Mouse (Mus musculus): Measurements from ENCODE around the gene Aars2.

The Aars2 gene

DNA sequence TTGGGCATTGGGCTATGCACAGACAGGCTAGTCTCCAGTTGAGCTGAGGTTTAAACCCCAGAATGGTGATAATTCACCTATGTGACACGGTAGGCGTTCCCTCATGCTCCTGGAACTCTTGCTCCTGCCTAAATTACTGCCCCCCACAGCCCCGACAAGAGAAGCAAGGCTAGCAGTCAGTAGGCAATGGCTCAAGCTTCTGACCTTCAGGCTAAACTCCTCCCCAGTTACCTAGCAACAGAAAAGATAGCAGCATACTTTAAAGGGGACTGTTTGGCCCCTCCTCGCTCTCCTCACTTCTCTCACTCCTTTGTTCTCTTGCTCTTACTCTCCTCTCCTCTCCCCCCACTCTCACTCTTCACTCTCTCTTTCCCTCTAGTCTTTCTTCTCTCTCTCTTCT lies 5.7 kb upstream of the Aars2 start:
- in situ Hi-C loops (cut with MboI), result no loop called here

DNA sequence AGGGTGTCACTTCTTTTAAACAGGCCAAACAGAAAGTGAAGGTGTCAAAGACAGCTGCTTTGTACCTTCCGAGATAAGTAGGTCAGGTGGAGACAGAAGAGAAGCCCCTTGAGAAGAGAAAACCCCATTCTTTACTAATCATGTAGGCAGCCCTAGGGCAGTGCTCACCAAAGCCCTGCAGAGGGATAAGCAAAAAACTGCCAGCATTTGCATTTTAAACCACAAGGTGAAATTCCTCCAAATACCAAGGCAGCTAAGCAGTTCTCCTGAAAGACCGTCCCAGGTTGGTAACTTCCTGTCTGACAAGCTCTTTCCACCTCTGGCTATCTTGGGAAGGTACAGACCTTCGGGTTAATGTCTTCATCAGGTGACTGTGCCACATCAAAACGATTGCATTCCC lies 4.3 kb upstream of the Aars2 start:
- in situ Hi-C loops (cut with MboI), result no loop called here

DNA sequence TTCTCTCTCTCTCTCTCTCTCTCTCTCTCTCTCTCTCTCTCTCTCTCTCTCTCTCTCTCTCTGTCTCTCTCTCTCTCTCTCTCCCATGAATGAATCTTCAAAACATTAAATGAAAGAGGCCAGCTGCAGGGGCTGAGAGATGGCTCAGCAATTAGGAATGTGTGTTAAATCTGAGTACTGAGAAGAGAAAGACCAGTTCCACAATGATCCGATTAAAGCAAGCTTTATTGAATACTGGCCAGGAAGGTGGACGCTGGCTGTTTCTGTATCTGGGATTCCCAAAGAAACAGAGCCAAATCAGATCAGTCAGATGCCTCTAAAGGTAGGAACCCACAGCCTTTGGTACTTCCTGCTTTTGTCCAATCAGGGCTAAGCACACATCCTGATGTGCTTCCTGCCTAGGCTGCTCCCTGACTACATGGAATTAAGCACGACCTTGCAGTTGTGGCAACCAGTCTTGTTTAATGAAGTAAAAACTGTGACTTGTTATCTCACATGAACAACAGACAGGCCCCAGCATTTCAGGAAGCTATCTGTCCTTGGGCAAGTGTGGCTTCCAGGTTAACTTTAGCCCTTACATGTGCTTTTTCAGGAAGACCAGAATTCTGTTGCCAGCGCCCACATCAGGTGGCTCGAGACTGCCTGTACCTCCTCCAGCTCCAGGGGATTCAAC lies 3.2 kb upstream of the Aars2 start:
- in situ Hi-C loops (cut with MboI), result no loop called here

DNA sequence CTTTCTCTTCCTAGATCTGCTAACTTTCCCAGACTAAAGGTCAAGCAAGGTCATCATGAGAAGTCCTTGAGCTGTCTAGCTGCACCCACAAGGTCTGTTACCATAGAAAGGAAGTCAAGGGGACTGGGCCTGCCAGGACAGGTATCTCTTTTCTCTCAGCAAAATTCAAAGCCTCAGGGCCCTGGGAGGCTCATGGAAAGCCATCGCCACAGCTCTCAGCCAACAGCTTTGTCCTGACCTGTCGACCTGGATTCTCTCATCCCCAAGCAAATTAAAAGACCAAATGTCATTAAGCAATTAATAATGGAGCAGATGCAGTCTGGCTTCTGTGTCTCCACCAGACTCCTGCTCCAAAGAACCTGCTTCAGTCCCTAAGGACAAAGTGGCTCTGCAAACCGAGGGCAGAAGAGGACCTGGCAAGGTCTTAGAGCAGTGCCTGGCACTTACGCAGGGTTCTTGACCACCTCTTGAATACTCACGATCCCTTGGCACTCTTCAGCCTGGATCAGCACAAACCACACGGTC lies 638 bp upstream of the Aars2 start:
- in situ Hi-C loops (cut with MboI), result no loop called here

DNA sequence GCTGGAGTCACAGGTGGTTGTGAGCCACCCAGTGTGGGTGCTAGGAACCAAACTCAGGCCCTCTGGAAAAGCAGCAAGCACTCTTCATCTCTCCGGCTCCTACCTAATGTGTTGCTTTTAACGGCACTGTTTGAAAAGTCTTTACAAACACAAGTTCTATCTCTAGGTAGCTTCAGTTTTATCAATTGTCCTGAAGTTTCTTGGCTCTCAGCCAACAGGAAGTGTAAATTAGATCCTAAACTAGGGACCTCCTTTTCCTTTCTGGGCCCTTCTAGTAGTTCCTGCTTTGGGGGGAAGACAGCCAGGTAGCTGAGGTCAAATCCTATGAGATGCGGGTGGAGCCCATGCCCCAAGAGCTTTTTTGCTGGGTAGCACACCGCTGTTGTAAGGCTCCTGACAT lies 4.2 kb downstream of the Aars2 start:
- in situ Hi-C loops (cut with MboI), result no loop called here

DNA sequence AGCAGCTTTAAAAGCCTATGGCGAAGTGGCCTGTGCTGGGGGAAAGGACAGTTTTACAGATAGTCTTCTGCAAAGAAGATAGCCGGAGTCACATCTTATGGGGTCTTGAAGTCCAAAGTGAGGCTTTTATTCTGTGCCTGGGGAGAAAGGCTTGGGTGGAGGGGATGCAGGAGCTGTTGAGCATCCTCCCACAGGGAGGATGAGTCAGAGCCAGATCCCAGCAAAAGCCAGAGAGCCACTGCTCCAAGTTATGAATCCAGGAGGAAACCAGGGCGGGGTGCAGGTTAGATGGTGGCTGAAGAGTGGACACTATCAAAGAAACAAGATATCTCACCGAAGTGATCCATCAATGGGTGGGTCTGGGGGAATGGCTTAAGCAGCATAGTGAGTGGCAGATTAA lies 5.1 kb downstream of the Aars2 start:
- in situ Hi-C loops (cut with MboI), result no loop called here

DNA sequence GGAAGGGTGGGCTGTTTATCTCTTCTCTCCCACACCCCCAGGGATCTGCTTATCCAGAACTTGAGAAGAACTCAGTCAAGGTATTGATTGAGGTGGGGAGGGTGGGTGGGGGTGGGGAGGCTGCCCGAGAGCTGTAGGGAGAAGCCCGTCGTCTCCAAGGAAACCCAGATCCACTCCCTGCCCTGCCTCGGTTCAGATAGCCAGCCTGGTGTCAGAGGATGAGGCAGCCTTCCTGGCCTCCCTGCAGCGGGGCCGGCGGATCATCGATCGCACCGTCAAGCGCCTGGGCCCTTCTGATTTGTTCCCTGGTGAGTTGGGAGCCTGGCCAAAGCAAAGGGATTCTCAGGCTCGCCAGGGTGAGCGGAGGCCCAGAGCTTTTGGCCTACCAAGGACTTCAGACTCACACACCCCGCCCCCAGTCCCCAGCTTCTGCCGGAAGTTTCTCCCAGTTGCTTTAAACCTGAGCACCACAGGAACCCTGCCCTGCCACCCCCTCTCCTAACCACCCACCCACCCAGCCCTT lies 8.6 kb downstream of the Aars2 start:
- in situ Hi-C loops (cut with MboI), result loop anchor here (5.0 kb wide), 1 partner anchor 37 kb away; no protein-coding TSS in a partner anchor

DNA sequence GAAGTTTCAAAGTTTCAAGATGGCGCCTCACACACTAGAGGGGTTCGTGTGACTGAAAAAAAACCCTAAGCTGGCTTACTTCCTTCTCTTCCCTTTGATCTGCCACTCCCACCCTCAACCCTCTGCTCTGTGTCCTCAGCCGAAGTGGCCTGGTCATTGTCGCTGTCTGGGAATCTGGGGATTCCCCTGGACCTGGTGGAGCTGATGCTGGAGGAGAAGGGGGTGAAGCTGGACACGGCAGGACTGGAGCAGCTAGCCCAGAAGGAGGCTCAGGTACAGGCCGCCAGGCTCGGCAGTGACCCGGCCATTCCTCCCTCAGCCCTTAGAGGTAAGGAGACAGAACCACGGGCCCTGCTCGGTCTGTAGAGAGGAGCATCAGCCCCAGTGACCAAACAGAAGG lies 9.2 kb downstream of the Aars2 start:
- in situ Hi-C loops (cut with MboI), result loop anchor here (5.0 kb wide), 1 partner anchor 36 kb away; no protein-coding TSS in a partner anchor

DNA sequence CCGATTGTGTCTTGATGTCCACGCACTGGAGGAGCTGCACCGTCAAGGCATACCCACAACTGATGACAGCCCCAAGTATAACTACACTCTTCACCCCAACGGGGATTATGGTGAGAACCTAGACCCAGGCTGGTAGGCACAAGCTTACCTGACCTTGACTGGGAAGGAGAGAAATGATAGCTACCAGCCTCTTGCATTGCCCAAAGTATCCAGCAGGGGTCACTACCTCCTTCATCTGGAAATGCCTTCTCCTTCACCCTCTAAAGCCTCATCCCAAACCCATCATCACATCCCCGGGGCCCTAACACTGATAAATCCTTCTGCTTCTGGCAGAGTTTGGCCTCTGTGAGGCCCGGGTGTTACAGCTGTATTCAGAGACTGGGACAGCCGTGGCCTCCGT lies 9.8 kb downstream of the Aars2 start:
- in situ Hi-C loops (cut with MboI), result loop anchor here (5.0 kb wide), 1 partner anchor 36 kb away; no protein-coding TSS in a partner anchor

DNA sequence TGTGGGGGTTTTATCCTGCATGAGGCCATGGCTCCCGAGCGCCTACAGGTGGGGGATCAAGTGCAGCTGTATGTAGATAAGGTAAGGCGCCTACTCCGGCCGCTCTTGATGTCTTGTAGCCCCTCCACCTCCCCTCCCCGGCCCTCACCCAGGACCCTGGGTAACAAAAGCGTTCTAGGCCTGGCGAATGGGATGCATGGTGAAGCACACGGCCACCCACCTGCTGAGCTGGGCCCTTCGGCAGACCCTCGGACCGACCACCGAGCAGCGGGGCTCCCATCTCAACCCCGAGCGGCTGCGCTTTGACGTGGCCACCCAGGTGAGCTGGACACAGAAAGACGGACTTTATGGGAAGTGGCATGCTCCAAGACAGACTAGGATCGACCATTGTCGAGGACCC lies 10.5 kb downstream of the Aars2 start:
- in situ Hi-C loops (cut with MboI), result loop anchor here (5.0 kb wide), 1 partner anchor 35 kb away; no protein-coding TSS in a partner anchor

DNA sequence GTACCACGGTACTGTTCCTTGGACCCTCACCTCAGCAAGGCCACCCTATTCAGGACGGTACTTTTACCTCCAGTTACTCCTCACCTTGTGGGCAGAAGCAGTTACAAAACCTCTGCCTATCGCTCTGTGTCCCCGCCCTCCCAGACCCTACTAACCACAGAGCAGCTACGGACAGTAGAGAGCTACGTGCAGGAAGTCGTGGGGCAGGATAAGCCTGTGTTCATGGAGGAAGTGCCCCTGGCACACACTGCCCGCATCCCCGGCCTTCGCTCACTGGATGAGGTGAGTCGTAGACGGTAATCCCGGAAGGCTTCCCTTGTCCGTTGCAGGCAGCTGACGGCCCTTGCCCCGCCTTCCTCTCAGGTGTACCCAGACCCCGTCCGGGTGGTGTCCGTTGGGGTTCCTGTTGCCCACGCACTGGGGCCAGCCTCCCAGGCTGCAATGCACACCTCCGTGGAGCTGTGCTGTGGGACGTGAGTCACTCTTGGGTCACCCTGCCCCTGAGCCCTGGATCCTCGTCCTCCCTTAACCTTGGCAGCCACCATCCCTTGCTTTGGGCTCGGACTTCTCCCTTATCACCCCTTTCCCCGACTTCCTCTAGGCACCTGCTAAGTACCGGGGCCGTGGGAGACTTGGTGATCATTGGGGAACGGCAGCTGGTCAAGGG lies 11.0 kb downstream of the Aars2 start:
- in situ Hi-C loops (cut with MboI), result loop anchor here (5.0 kb wide), 1 partner anchor 35 kb away; no protein-coding TSS in a partner anchor

DNA sequence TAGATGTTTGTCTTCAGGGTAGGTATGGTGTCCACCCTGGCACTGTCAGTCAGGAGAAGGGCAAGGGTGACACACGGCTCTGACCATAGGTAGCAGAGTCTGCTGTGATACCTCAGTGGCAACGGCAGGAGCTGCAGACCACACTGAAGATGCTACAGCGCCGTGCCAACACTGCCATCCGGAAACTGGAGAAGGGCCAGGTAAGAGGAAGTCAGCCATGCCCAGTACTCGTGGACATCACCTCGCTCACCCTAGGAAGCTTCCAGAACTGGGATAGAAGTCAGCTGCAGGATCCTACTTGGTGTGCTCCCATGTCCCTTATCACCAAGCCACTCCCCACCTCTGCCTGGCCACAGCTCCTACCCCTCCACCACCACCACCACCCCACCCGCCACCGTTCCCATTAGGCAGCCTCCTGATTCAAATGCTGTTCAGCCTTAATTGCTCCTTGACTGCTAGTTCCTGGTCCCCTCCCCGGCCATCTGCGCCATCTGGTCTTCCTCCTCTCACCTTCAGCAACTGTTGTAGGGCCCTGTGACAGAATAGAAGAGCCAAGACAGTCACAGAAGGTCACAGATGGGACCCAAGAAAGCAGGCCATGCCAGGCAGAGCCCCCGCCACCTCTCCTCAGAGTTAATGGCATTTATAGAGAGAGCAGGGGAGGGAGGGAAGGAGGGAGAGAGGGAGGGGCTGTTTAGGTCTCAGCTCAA lies 12.3 kb downstream of the Aars2 start:
- in situ Hi-C loops (cut with MboI), result loop anchor here (5.0 kb wide), 1 partner anchor 33 kb away; no protein-coding TSS in a partner anchor

DNA sequence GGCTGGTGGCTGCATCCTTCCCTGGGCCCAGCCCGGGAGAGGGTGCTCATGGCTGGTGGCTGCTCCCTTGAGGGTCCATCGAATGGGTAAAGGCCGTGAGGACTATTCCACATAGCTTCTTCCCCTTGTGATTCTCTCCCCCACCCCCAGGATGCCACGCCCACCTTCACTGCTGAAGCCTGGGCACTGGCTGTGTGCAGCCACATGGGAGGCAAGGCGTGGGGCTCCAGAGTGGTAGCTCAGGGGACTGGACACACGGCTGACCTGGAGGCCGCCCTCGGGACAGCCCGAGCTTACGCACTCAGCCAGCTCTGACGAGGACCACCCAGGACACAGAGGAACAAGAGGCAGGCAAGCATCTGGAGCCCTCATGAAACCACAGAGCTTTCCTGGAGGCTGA lies 13.5 kb downstream of the Aars2 start:
- in situ Hi-C loops (cut with MboI), result no loop called here

DNA sequence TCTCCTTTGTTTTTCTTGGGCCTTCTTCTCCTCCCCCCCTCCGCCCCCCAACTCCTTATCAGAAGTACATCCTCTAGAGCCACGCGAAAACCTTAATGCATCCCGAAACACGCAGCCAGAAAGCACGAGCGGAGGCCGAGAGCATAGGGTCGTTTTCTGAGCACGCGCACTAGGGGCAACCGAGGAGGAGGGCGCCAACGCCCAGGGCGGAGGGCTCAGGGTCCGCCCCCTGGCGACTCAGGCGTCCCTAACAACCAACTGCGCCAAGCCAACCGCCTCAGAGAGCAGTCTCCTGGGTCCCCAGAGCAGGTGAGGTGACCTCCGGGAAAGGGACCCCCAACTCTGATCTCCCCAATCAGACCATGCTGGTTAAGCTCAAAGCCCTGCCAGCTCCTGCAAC lies 16.6 kb downstream of the Aars2 start, which contains the start of gene Tcte1:
TSS of gene Tcte1 (plus strand) at position 172 of the 400 bp plus-strand sequence.
- in situ Hi-C loops (cut with MboI), result no loop called here

DNA sequence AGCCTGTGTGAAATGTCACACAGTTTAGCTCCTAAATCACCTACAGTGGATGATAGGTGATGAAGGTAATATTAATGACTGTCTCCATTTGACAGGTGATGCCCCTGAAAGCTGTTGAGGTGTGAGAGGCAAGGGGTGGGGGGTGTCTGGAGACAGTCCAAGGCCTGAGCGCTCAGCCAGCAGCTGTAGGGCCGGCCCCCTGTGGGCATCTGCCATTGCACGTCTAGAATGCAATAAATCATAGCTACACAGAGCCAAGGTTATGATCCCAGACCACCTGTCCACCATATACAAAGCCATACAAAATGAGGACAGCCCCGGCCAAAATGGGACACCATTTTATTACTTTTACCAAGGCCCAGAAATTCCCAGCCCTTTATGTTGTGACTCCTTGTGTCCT lies 18.3 kb downstream of the Aars2 start:
- in situ Hi-C loops (cut with MboI), result no loop called here

DNA sequence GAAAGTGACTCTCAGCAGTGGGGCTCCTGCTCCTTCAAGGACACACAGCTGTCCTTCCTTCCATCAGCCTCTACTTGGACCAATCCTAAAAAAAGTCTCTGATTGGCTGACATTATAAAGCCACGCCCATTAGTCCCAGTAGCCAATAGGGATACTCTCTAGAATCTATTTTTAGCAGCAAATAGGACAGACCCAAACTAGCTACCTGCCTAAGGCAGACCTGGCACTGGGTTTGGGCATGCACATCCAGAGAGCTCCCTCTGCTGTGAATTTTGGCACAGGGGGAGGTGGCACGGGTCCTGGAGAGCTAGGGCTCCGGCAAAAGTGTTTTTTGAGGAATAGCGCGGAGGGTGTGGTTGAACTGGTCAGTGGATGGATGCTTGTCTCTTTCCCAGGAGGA lies 19.9 kb downstream of the Aars2 start:
- in situ Hi-C loops (cut with MboI), result no loop called here

DNA sequence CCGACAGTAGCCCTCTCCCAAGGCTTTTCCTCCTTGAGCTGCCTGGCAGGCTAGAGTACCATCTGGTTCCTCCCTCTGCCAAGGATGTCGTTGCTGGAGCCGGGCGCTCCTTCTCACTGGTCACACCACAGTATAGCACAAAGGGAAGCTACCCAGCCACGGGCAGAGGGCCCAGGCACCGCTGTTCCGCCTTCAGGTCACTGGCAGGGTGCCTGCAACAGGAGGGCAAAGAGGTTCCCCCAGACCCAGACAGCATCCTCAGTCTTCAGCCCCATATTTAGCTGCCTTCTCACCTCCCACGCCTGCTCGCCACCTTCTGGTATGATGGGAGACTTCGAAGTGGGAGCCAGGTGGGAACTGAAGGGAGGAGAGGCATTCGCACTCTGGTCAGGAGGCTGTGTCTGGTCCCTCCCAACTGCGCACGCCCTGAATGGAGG lies 23.7 kb downstream of the Aars2 start:
- in situ Hi-C loops (cut with MboI), result no loop called here

DNA sequence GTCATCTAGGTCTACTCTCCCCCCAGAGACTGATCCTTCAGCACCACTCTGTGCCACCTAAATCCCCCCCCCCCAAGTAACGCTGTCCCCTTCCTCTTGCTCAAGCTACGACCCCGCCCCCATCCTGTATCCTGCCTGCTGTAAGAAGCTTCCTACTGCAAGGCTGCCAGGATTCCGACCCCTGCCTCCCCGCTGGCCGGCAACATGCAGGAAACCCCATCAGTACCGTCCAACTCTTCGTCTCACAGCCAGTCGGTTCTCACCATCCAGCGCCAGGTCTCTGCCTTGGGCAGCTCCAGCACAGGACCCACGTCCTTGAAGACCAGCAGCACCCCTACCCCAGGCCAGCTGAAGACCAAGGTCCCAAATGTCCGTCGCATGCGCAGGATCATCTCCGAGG lies 26.3 kb downstream of the Aars2 start:
- in situ Hi-C loops (cut with MboI), result no loop called here

DNA sequence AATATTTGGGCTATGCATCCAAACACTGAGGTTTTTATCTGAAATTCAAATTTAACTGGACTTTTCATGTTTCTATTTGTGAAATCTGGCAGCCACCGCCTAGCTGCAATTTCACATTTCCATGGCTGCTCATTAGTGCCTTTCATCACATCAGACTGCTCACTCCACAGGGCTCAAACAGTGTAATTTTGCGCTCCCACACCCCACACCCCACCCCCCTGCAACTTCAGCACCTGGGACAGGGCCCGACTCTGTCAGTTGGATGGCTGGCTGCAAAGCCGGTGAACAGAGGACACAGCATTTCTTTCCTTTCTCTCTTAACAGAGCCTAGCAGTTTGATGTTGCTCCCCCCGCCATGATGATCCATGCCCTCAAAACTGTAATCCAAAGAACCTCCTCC lies 29.6 kb downstream of the Aars2 start:
- in situ Hi-C loops (cut with MboI), result no loop called here

DNA sequence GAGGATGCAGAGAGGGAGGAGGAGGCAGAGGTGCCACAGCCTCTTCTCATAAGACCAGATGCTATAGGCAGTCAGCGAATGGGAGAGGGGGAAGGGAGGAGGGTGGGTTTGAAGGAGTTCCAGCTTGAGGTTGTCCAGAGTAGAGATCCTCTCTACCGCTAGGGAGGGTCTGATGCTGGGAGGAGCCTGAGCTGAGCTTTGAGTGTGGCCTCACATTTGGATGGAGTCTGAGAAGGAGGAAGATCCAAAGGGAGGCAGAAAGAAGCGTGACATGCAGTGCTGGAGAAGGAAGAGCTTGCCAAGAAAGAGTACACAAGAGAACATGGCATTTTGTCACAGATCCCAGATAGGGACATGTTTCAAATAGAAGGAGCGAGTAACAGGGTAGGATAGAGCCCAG lies 31.8 kb downstream of the Aars2 start:
- in situ Hi-C loops (cut with MboI), result no loop called here

DNA sequence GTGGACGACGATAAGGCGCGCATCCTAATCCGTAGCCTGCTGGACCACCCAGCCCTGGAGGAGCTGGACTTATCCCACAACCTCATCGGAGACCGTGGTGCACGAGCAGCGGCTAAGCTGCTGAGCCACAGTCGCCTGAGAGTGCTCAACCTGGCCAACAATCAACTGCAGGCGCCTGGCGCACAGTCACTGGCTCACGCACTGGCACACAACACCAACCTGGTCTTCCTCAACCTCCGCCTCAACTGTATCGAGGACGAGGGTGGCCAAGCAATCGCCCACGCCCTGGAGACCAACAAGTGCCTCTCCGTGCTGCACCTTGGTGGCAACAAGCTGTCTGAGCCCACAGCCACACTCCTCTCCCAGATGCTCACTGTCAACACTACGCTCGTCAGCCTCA lies 33.0 kb downstream of the Aars2 start:
- in situ Hi-C loops (cut with MboI), result no loop called here

DNA sequence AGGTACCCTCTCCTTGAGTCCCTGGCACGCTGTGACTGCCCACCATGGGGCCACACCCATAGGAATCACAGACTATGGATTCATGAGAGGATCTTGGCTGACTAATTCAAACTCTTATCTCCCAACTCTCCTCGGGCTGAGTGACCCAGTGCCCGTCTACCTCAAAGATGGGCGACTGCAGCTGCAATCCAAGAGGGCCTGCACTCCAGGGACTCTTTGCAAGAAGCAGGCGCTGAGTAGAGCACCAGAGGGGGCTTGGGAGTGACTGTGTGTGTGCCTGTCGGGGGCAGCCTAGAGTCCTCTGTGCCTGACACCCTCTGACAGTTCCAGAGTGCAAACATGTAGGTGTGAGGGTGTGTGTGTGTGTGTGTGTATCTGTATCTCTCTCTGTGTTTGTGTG lies 35.5 kb downstream of the Aars2 start:
- in situ Hi-C loops (cut with MboI), result no loop called here
